Mouse (Mus musculus) midbrain, embryonic 11.5 days (tissue): ENCODE measurements around the gene Gucd1. TPM values are rescaled to one million over a fixed set of nuclear protein-coding genes. Genes with fewer than 3 reads are reported as not detected.

ENCODE experiments used
- ATAC-seq: fragments of 200-750 bp; cut with Nextera tagmentation; 2 replicates; pipeline ENCODE4 v1.8.0; 2017; ENCODE audit warnings: moderate TSS enrichment, moderate library complexity; ENCODE audit not compliant: low FRiP score
- DNase-seq: peaks from one replicate; pipeline ENCODE4 v3.0.0; 2015; ENCODE audit warnings: low spot score; ENCODE audit errors: missing footprints
- H3K27ac ChIP-seq: fragments of 300-500 bp; sonication (generic); 2 replicates; pipeline ENCODE4 v1.5.1; 2014; ENCODE audit warnings: low read depth, low read length
- H3K27me3 ChIP-seq: fragments of 300-500 bp; sonication (generic); 2 replicates; pipeline ENCODE4 v1.6.1; 2014; ENCODE audit warnings: mild to moderate bottlenecking, low read length, moderate library complexity, mixed read lengths; ENCODE audit not compliant: control insufficient read depth, insufficient read depth
- H3K36me3 ChIP-seq: fragments of 300-500 bp; sonication (generic); 2 replicates; pipeline ENCODE4 v1.6.1; 2014; ENCODE audit warnings: mild to moderate bottlenecking, low read length, moderate library complexity, mixed read lengths; ENCODE audit not compliant: control insufficient read depth, insufficient read depth
- H3K4me1 ChIP-seq: fragments of 300-500 bp; sonication (generic); 2 replicates; pipeline ENCODE4 v1.6.1; 2014; ENCODE audit warnings: low read length; ENCODE audit not compliant: control insufficient read depth, insufficient read depth
- H3K4me2 ChIP-seq: fragments of 300-500 bp; sonication (generic); 2 replicates; pipeline ENCODE4 v1.6.1; 2014; ENCODE audit warnings: mild to moderate bottlenecking, moderate library complexity
- H3K4me3 ChIP-seq: fragments of 300-500 bp; sonication (generic); 2 replicates; pipeline ENCODE4 v1.5.1; 2014; ENCODE audit warnings: low read depth, low read length
- H3K9ac ChIP-seq: fragments of 300-500 bp; sonication (generic); 2 replicates; pipeline ENCODE4 v1.6.1; 2014; ENCODE audit warnings: low read length
- H3K9me3 ChIP-seq: fragments of 300-500 bp; sonication (generic); 2 replicates; pipeline ENCODE4 v1.6.1; 2016; ENCODE audit warnings: low read length; ENCODE audit not compliant: control insufficient read depth
- WGBS: fragments of 180-500 bp; shearing (Covaris S2); extraction: QIAGEN DNeasy Blood & Tissue Kit; methylation state at CpG from one replicate; pipeline ENCODE4 v1.1.7; 2014; 5-methylcytosine and 5-hydroxymethylcytosine counted together
- polyA plus RNA-seq: library from polyadenylated mRNA; unstranded; fragments of >200 nt; fragmentation: Nextera tagmentation; extraction: Ambion mirVana; gene quantifications from 2 replicates; pipeline ENCODE4 v1.2.1, GENCODE M21; 2014

The Gucd1 gene
- polyA plus RNA-seq, 1 experiment from 2014 or later, result 36.0 TPM

DNA sequence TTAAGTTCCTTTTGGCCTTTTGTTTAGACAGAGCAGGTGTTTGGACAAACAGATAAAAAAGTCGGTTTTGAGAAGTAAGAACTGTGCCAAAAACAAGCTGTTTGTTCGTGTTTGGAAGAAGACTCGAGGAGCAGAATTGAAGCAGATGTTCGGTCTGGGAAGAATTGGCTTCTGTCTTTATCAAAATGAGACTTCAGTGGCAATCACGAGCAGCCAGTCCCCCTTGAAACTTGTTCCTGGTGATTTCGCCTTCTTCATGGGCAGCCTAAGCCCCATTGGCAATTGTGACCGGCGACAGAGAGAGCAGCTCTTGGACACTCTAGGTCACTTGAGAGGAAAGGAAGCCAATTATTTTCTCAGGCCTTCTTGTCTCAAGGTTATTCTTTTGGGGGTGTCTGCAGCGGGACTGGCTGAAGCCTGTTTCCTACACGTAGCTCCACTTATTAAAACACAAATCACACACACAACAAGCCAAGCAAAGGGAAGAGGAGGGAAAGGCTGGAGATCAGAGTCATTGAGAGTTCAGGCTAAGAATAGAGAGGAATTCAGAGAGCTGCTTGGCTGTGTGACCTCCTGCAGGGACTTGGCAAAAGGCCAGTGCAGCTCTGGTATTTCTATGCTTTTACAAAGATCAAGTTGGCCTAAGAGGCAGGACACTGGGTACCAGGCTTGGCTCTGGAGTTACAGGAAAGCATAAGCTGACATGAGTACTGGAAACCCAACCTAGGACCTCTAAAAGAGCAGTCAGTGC is 66.6 kb downstream of the Gucd1 start:
- H3K9me3 ChIP-seq, result no peaks in the 10 kb centered on the region
- 57% methylated on average over 10 of the region's 10 CpGs for WGBS
- no peak overlapping the region for H3K9ac ChIP-seq
- no peaks in the 10 kb centered on the region for H3K27me3 ChIP-seq
- no peak overlapping the region for H3K4me3 ChIP-seq
- peak; percentile 62 for ATAC-seq
- peaks cover 2% of the 10 kb centered on the region for H3K4me1 ChIP-seq
- no peaks in the 10 kb centered on the region for H3K36me3 ChIP-seq
- DNase-seq, result peak; percentile 90
- no peak overlapping the region for H3K4me2 ChIP-seq
- H3K27ac ChIP-seq, result no peak overlapping the region

GRCm38 (mm10) chr10:75450331-75450730 is 67.4 kb downstream of the Gucd1 start:
- no peak overlapping the region for H3K9ac ChIP-seq
- no peaks in the 10 kb centered on the region for H3K27me3 ChIP-seq
- DNase-seq (peak; percentile 51), ATAC-seq (no peak)
- H3K4me2 ChIP-seq, result no peak overlapping the region
- 89% methylated on average over 8 of the region's 8 CpGs for WGBS
- peaks cover 2% of the 10 kb centered on the region for H3K4me1 ChIP-seq
- no peak overlapping the region for H3K4me3 ChIP-seq
- no peaks in the 10 kb centered on the region for H3K36me3 ChIP-seq
- H3K9me3 ChIP-seq, result no peaks in the 10 kb centered on the region
- H3K27ac ChIP-seq, result no peak overlapping the region

DNA sequence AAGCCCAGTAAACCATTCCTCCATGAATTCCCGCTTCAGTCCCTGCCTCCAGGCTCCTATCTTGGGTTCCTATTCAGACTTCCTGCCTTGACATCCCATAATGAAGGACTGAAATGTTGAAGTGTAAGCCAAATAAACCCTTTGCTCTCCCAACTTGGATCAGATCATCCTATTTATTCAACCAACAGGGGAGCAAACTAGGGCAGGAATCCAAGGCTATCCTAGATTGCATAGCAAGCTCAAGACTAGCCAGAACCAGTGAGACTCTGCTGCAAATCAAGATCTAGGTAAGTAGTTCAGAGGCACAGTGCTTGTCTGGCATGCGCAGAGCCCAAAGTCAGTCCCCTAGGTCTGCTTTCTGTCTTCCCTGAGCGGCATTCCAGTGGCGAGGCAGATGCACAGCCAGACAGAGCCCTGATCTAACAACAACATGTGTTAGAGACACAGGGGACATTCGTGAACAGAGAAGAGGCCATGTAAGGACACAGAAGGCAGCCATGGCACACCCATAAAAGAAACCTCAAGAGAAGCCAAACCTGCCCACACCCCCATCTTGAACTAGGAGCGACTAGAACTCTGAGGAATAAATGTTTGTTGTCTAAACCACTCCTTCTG is 68.9 kb downstream of the Gucd1 start:
- peak; percentile 69 for DNase-seq
- 81% methylated on average over 6 of the region's 6 CpGs for WGBS
- Histone ChIP-seq H3K27me3 (no peaks in the 10 kb centered on the region), H3K4me1 (peaks cover 10% of the 10 kb centered on the region), H3K36me3 (no peaks in the 10 kb centered on the region), H3K4me2 (no peak overlapping the region), H3K27ac (no peak overlapping the region), H3K4me3 (no peak overlapping the region), H3K9me3 (no peaks in the 10 kb centered on the region), H3K9ac (no peak overlapping the region)
- no peak for ATAC-seq

DNA sequence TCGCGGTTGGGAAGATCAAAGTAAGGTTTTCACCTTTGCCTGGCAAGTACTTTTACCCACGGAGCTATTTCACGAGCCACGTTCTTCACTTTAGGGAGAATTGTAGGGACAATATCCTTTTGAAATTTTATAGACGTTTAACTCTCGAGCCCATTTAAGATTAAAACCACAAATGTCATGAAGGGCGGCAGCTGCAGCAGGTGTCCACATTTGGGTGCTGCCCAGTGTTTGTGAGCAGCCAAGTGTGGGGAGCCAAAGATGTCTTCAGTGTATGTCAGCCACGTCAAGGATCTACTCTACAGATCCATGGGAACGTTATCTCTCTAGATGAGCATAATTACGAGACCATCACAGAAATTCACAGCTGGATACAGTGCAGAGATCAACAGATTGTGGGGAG is 70.3 kb downstream of the Gucd1 start:
- no peak overlapping the region for H3K27ac ChIP-seq
- H3K9me3 ChIP-seq, result no peaks in the 10 kb centered on the region
- no peaks in the 10 kb centered on the region for H3K27me3 ChIP-seq
- DNase-seq, result peak; percentile 41
- 85% methylated on average over 11 of the region's 11 CpGs for WGBS
- ATAC-seq, result no peak
- peaks cover 10% of the 10 kb centered on the region for H3K4me1 ChIP-seq
- H3K36me3 ChIP-seq, result no peaks in the 10 kb centered on the region
- H3K4me2 ChIP-seq, result no peak overlapping the region
- no peak overlapping the region for H3K9ac ChIP-seq
- no peak overlapping the region for H3K4me3 ChIP-seq

DNA sequence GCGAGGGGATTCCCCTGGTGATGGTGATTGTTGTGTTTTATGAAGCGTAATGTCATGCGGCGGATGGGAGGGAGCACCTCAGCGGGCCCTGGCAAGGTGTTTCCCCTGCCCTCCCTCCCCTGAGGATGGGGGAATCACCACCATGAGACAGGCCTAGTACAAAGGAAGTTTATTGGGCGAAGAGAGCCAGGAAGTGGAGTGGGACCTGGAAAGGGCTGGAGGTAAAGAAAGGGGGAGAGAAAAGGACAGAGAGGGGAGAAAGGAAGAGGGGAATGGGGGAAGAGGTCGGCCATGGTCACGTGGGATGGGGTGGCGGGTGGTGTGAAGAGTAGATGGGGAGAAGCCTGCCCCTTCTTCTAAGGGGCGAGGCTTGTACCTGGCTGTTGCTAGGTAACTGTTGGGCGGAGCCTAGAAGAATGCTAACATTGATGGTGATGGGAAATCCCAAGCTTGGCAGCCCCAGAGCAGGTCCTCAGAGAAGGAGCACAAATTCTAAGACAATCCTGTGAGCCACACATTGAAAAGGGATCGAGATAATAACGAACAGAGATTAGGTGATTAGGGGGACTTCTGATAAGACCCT is 71.2 kb downstream of the Gucd1 start:
- peak; percentile 61 for DNase-seq
- Histone ChIP-seq H3K4me2 (no peak overlapping the region), H3K9ac (no peak overlapping the region), H3K27me3 (no peaks in the 10 kb centered on the region), H3K27ac (no peak overlapping the region), H3K4me1 (peaks cover 10% of the 10 kb centered on the region), H3K4me3 (no peak overlapping the region), H3K9me3 (no peaks in the 10 kb centered on the region), H3K36me3 (no peaks in the 10 kb centered on the region)
- WGBS, result 67% methylated on average over 13 of the region's 13 CpGs
- no peak for ATAC-seq

GRCm38 (mm10) chr10:75445030-75445429 is 72.7 kb downstream of the Gucd1 start:
- H3K9me3 ChIP-seq, result no peaks in the 10 kb centered on the region
- no peak overlapping the region for H3K4me3 ChIP-seq
- H3K27ac ChIP-seq, result peak overlapping the region; percentile 8; the same call in 1 of the 2 replicates
- H3K4me2 ChIP-seq, result no peak overlapping the region
- 55% methylated on average over 8 of the region's 8 CpGs for WGBS
- DNase-seq (peak; percentile 78), ATAC-seq (no peak)
- no peaks in the 10 kb centered on the region for H3K36me3 ChIP-seq
- peaks cover 7% of the 10 kb centered on the region for H3K4me1 ChIP-seq
- no peak overlapping the region for H3K9ac ChIP-seq
- no peaks in the 10 kb centered on the region for H3K27me3 ChIP-seq

DNA sequence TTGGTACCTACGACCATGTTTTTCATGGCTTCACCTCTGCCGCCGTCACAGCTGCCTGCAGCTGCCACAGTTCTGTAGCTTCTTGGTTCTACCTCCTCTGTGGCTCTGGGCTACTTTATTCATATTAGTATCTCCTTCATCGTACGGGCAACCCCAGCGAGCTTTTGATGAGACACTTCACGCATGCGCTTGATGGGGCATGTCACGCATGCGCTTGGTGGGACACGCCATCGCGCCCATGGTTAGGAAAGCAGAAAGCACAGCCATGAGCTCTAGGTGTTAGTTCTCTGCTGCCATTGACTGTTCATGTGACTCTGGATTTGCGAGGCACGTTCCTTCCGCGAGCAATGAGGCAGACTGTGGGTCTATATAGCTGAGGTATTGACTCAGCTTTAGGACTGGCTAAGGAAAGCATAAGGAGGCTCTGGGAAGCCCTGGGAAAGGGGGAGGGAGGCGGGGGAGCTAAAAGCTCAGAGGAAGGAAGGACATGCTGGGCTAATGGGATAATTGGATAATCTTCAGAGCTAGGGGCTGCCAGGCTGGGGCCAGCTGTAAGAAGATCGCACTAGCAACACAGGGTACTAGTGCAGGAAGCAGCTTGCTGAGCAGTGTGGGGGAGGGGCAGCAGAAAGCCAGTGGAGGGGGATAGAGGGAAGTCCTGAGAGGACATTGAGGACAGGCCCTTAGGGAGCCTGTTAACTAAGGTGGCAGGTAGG is 73.5 kb downstream of the Gucd1 start:
- peak; percentile 84 for ATAC-seq
- H3K27ac ChIP-seq, result 0 out of 2 replicates have a peak overlapping the region, but pooled peaks have one; percentile 8
- 69% methylated on average over 19 of the region's 19 CpGs for WGBS
- no peak overlapping the region for H3K4me3 ChIP-seq
- no peaks in the 10 kb centered on the region for H3K9me3 ChIP-seq
- no peak overlapping the region for H3K9ac ChIP-seq
- peaks cover 7% of the 10 kb centered on the region for H3K4me1 ChIP-seq
- H3K36me3 ChIP-seq, result no peaks in the 10 kb centered on the region
- H3K27me3 ChIP-seq, result no peaks in the 10 kb centered on the region
- H3K4me2 ChIP-seq, result no peak overlapping the region
- DNase-seq, result peak; percentile 91

DNA sequence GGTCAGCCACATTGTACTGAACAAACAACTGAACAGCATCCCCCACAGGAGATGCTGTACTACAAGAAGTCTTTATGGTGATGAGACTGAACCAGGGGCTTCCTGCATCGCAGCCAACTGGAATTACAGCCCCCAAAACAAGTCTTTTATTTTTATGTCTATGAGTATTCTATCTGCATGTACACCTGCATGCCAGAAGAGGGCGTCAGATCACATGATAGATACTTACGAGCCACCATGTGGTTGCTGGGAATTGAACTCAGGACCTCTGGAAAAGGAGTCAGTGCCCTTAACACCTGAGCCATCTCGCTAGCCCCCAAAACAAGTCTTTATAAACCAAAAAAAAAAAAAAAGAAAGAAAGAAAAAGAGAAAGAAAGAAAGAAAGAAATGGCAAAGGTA is 74.8 kb downstream of the Gucd1 start:
- H3K4me1 ChIP-seq, result peaks cover 7% of the 10 kb centered on the region
- no peak overlapping the region for H3K4me2 ChIP-seq
- H3K9me3 ChIP-seq, result no peaks in the 10 kb centered on the region
- 81% methylated on average over 4 of the region's 4 CpGs for WGBS
- H3K36me3 ChIP-seq, result no peaks in the 10 kb centered on the region
- DNase-seq, result peak; percentile 12
- H3K27me3 ChIP-seq, result no peaks in the 10 kb centered on the region
- ATAC-seq, result no peak
- H3K9ac ChIP-seq, result no peak overlapping the region
- H3K27ac ChIP-seq, result no peak overlapping the region
- H3K4me3 ChIP-seq, result no peak overlapping the region

- WGBS, result 88% methylated on average over 4 of the region's 4 CpGs
- Histone ChIP-seq H3K27ac (no peak overlapping the region), H3K4me3 (no peak overlapping the region), H3K36me3 (no peaks in the 10 kb centered on the region), H3K4me2 (no peak overlapping the region), H3K9ac (no peak overlapping the region), H3K27me3 (no peaks in the 10 kb centered on the region), H3K9me3 (no peaks in the 10 kb centered on the region), H3K4me1 (peaks cover 7% of the 10 kb centered on the region)
- ATAC-seq (no peak), DNase-seq (peak; percentile 65)
Measured at GRCm38 (mm10) chr10:75441800-75442199, 76.0 kb downstream of the Gucd1 start.
